Mouse (Mus musculus) effector memory CD4-positive, alpha-beta T cell, adult 7 months (primary cell): Measurements from ENCODE around the gene Fam160a1. TPM values are rescaled to one million over a fixed set of nuclear protein-coding genes. Genes with fewer than 3 reads are reported as not detected.

ENCODE experiments used
- polyA plus RNA-seq: library from polyadenylated mRNA; unstranded; fragments of 100-300 nt; shearing (Covaris generic); gene quantifications from one replicate; pipeline ENCODE4 v1.2.1, GENCODE M21; 2017

The Fam160a1 gene
- polyA plus RNA-seq, result 0.09 TPM

DNA sequence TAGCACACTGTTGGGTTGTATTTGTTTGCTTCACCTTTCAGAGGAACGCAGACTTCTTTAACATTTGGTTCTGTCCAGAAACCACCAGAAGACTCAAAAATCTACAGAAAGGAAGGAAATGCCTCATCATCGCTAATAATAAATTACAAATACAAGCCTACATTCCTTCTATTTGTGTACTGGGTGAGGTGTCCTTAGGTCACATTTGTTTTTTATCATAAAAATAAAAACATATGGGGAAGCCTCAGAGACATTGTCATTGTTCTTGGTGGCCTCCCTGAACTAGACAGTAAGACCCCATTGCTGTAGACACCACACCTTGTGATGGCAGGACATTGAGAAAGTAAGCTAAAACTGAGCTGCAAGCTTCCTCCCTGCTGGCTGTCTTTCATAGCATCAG lies at the start of gene Fam160a1:
Fam160a1 (minus strand) TSS at position 101 of the 400 bp plus-strand sequence.

Other genes with a start within 250 kb of the Fam160a1 start
- gene Gatb, start 243.2 kb downstream of the Fam160a1 start, polyA plus RNA-seq, result 7.1 TPM
- 0.23 TPM for gene Glt28d2, start 70.2 kb upstream of the Fam160a1 start, polyA plus RNA-seq
- gene Gm37240, start 70.2 kb upstream of the Fam160a1 start, polyA plus RNA-seq, result 0.38 TPM
- 1.9 TPM for gene Sh3d19, start 153.8 kb upstream of the Fam160a1 start, polyA plus RNA-seq
- gene Prss48, start 185.2 kb upstream of the Fam160a1 start, polyA plus RNA-seq, result not detected